Mouse (Mus musculus): Measurements from ENCODE around the gene Ccdc59. TPM values are rescaled to one million over a fixed set of nuclear protein-coding genes. Genes with fewer than 3 reads are reported as not detected.

Gene Ccdc59
- 20.8 TPM for polyA plus RNA-seq (2014; fragmentation: Illumina TruSeq; extraction: RNeasy Lipid Tissue Mini Kit (QIAGEN cat#74804); ENCODE audit: insufficient read depth, low read depth, low replicate concordance)

GRCm38 (mm10) chr10:105840928-105841888, at the start of gene Ccdc59, which contains the start of gene Mettl25:
Ccdc59 (plus strand) TSS chr10:105841067.
Mettl25 (minus strand) TSS chr10:105841380.

Other genes starting within 250 kb of the Ccdc59 start
- gene Mettl25, start 313 bp downstream of the Ccdc59 start, polyA plus RNA-seq (2014; fragmentation: Illumina TruSeq; extraction: RNeasy Lipid Tissue Mini Kit (QIAGEN cat#74804); ENCODE audit: insufficient read depth, low read depth, low replicate concordance), result 6.3 TPM

Data from lung, adult 10 weeks (tissue).